Mouse (Mus musculus): ENCODE measurements around the gene Plau.

Plau gene

DNA sequence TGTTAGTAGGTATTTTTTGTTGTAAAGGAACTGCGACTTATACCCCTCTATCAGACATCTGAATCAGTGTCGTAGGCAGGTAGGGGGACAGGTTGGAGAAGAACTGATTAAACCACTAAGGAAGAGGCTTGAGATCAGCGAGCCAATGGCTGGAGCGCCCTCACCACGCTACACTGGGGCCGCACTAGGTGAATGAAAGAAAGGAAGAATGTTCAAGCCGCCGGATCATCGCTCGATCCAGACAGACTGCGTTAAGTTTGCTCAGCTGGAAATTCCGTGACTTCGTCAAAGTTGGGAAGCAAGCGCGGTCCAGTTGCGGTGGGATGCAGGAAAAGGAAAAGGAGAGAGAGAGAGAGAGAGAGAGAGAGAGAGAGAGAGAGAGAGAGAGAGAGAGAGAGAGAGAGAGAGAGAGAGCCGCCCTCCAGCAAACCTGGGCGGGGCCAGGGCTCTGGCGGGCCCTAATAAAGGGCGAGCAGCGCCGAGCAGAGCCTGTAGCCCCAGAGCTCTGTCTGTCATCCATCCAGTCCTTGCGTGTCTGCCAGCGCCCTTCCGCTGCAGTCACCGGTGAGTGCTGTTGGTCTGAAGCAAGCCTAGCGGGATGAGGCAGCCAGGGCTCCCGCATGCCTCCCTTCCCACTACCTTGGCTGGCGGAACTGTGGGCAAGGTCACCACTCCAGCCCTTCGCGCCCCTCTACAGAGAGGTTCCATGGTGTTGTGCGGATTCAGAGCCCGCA is at the start of gene Plau:
Plau (plus strand) TSS at position 490 of the 734 bp plus-strand sequence.
- DNase-seq (ENCODE audit: low read depth, low spot score): peak; percentile 8

DNA sequence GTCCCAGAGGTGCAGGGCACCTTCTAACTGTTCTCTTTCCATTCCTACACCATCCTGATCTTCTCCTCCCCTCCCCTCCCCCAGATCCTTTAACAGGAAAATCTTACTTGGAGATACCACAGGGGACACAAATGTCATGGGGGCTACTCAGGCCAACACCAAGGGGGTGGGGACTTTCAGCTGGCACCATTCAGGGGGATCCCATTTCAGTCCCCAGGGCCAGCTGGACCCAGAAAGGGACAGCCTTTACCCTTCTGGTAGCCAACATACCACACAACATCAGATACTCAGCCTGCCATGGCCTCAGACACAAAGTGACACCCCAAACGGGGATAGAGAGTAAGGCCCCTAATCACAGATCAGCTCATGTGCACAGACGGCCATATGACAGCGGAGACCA is 48.3 kb upstream of the Plau start:
- no peak for DNase-seq (ENCODE audit: low read depth, low spot score)

DNA sequence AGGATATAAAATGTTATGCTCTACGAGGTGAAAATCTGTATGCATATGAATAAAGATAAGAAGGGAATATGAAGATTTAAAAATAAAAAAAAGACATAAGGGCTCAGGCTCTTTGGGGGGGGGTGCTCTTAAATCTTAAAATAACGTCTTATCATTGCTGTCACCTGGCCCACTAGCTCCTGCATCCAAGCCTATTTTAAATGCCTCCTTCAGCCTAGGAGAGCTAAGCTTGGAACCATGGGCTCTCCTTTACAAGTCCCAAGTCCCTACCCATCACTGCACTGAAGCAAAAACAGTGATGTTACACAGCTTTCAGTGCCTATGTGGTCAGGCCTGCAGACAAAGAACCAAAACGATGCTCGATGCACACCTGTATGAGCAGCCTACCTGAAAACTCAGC is 46.9 kb upstream of the Plau start:
- no peak for DNase-seq (ENCODE audit: low read depth, low spot score)

DNA sequence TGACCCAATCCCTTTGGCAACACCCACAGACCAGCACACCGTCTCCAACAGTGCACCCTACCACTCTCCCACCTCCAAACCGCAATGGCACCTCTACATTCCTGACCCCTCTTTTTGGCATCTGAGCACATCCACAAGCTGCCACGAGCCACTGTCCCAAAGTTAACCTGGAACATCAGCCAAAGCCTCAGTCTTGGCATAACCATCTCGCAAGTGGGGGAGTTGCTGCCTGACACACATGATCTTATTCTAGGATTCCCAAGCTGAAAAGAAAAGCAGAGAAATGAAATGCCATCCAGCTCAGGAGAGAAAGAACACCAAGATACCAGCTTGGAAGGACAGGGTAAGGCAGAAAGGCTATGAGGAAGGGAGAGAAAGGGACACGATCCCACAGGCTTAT is 46.0 kb upstream of the Plau start:
- DNase-seq (ENCODE audit: low read depth, low spot score): no peak

DNA sequence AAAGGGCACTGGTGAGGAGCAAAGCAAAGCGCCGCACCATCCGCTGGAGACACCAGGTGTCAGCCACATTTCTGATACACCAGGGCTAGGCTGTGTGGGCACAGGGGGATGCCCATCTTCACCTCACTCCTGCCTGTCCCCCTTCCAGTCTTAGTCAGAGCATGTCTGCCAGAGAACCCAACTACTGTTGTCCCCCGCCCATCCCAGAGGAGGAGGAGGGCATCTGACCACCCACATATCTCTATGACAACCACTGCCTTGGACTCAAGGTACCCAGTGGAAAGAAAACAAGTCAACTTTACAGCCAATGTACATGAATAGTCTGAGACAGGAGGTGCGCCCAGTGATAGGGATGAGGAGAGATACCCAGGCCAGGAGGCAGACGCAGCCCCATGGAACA is 45.5 kb upstream of the Plau start:
- no peak for DNase-seq (ENCODE audit: low read depth, low spot score)

DNA sequence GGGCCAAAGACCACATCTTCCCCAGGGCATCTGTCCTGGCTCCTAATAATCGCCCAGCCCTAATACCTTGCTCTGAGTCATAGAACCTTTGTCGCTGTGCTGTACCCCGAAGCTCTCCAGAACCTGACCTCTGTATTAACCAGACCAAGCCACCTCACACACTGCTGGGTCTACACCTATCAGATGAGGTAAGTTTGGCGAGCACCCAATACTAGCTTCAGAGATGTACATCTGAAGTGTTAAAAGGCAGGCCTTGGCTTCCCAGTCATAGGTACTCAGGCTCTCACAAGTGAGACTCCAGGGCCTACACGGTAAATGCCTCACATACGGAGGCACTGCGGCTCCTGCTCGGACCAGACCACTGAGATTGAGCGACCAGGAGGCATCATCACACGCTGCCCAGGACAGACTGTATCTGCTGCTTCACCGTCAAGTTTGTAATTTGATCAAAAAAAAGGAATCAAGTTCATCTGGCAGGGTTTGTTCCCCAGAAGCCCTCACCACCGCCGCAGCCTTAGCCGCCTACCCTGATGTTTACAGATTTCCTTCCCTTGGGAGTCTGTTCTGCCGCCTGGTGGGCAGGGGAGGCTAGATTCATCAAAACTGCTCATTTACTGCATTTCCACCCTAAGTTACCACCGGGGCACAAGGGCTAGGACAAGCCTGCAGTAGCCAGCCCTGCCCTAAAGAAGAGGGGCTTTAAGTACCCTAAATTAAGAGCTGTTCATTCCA is 44.8 kb upstream of the Plau start:
- DNase-seq (ENCODE audit: low read depth, low spot score): no peak

DNA sequence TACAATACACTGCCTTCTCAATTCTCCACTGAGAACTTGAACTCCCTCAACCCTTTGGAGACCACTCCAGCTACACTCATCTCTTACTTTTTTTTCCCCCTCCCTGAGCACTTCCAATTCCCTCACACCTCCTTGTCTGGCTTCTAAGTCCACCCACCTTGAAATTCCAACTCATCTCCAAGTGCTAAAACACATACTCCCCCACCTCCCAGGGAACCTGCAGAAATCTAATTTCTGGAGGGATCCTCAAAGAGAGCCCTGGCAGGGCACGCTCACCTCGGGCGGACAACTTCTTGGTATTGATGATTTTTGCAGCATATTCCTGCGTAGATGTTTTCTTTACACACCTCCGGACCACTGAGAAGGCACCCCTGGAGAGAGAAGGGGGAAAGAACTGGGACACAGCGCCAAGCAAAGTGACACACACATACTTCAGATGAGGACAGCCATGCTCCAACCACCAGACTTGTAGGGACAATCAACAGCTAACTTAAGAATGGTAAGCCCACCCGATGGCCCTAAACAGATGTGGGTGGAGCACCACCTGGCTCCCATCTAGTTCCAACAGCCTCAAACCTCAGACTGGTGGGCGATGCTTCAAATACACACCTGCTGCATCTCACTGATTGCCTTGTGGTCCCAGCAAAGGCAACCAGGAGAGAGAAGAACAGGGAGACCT is 44.1 kb upstream of the Plau start:
- DNase-seq (ENCODE audit: low read depth, low spot score): no peak

DNA sequence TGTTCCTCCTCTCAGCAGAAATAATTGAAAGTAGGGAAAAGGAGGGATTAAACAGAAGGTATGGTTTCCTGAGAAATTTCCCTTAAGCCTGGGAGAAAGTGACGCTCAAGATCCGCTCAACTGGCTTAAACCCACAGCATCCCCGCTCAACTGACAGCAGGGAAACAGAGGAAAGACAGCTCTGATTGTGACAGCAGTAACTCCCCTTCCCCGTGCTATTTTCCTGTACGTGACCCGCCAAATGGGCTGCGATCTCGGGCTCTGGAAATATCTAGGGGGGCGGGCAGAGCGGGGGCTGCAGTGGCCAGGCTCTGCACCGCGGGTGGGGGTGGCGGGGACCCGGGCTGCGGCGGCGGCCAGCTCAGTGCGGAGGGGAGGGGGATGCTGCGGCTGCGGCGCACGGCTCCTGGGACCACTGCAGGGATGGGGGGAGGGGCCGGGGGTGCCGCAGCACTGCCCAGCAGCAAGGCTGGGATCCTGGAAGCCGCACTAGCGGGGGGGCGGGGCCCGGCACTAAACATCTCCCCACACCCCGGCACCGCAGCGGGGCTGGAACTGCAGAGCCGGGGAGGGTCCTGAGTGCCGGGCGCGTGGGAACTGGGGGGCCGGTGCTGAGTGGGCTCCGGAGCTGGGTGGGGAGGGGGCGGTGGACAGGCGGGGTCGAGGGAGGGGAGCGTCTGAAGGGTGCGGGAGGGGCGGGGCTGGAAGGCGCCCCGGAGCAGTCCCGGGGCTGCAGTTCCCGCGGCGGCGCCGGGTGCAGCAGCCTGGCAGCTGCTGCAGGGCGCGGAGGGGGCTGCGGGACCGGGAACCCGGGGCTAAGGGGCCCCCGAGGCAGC is 43.3 kb upstream of the Plau start:
- DNase-seq (ENCODE audit: low read depth, low spot score): no peak

DNA sequence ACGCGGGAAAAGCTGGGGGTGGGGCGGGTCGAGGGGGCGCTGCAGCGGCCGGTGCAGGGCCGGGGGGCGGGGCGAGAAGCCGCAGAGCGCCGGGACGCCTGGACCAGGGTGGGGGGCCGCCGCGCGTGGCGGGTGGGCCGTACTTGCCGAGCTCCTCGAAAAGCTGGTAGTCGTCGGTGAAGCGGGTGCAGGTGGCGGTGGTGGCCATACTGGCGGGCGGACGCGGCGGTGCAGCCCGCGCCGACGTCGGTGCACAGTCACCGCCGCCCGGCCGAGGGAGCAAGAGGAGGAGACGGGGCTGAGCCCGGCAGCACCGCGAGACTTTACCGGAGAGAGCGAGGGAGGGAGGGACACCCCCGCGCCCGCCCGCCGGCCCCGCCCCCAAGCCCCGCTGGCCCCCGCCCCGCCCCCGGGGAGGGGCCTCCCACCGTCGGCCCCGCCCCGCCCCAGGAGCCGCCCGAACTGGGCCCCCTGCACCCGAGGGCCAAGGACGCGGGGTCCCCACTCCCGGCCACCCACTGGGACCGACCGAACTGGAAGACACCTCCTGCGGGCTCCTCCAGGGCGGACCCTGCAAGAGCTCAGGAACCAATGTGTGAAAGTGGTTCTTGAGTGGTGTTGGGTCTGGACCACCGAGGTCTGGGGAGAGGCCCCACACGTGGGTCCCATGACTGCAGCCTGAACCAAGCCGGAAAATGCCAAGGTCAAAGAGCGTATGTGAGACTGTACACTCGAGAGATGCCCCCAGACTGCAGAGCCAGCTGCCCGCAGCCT is 42.5 kb upstream of the Plau start, which contains the start of gene Camk2g:
Camk2g (minus strand) TSS at position 331 of the 774 bp plus-strand sequence.
- peak; percentile 65 for DNase-seq (ENCODE audit: low read depth, low spot score)

DNA sequence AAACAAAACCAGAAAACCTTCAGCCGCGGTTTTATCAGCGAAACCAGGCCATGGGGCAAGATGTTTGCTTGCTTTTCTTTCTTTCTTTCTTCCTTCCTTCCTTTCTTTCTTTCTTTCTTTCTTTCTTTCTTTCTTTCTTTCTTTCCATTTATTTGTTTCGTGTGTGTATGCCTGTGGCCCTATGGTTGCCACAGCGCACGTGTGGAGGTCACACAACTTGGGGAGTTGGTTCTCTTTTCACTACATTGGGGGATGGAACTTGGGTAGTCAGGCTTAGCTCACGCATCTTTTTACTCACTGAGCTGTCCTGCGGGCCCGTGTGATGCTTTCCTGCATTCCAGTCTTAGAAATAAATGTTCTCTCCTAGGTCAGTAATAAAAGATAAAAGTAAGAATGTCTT is 41.9 kb upstream of the Plau start:
- DNase-seq (ENCODE audit: low read depth, low spot score): no peak

DNA sequence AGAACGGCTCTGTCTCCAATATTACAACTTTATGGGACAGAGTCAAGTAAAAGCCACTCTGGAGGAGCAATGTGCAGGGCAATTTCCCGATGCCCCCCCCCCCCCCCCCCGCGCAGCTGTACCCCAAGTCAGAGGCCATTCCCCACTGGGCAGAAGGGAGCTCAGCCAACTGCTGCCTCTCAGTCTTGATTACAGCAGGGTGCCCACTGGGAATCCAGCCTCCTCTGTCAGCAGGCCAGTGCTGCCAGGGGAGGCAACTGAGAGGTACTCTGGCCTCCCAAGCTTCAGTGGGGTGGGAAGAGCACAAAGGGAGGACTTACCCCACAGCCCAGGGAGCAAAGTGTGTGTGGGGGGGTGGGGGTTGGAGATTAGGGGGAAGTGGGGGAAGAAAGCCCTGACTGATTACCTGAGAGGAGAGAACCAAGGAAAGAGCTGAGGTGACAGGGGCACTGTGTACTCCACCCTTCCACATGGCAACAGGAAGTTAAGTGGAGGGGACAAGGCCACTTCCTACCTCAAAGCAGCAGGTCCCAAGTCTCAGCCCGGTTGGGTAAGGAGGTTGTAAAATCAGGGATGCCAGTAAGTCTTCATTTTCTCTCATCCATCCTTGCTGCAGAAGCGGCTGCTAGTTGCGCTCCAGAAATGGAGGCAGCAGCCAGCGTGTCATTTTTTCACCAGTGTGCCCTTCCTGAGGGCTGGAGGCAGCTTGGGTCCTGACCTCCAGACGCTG is 40.9 kb upstream of the Plau start:
- DNase-seq (ENCODE audit: low read depth, low spot score): no peak

DNA sequence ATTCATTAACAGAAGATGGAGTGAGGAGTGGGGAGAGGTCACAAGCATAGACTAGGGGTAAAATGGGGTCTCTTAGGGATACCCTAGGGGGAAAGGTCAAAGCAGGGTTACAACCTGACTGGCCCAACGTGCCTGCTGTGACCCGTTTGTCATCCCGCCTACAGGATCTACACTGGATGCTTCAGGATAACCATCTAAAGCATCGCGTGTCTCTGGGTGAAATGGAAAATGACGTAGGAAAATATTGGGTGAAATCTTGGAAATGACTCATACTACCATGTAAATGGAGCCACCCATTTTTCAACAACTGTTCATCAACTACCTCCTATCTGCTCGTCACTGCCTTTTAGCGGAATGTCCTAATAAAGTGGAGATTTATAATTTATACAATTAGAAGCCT is 40.3 kb upstream of the Plau start:
- no peak for DNase-seq (ENCODE audit: low read depth, low spot score)

DNA sequence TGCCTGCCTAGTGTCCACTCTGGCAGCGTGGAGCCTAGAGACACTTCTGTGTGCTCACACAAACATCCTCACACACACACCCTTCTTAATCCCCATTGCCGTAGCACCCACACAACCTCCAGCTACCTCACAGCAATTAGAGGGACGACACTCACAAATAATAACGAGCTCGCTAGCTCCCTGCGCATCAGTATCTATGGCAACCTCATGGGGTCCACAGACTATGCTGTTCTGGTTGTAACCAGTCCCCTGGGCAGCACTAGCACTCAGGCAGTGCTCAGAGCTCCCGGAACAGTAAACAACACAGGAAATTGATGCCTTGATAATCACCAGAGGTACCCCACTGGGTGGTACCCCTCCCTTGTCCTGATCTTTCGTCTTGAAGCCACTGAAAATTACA is 39.8 kb upstream of the Plau start:
- DNase-seq (ENCODE audit: low read depth, low spot score): no peak

DNA sequence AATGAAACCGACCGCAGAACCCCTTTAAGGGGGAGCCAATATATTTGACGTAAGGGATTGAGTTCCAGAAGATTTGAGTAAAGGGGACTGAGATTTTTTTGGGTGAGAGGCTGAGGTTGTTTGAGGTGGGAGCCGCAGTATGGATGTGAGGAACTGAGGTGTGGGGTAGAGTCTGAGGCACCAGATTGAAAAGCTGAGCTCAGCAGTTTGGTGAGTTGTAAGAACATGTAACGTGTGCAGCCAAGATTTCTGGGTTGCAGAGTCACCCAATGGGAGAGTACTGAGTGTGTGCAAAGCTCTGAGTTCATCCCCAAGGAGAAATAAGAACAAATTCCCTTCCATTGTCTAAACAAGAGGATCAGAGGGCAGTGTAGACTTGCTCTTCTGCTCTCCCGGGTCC is 38.2 kb upstream of the Plau start:
- no peak for DNase-seq (ENCODE audit: low read depth, low spot score)

DNA sequence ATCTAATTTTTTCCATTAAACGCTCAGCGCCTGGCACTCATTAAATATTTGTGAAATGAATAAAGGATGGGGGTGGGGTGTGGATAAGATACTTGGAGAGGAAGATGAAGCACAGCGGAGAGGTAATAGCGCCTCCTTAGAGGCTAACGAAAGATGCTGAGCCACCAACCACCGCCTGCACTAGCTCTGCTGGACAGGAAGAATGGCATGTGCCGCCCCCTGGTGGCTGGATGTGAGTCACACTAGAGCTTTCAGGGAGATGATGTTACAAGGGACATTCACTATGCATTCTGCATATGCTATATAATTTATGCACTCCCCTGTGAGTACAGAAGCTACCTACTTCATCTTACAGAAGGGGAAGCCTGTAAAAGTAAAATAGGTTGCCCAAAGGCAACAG is 37.7 kb upstream of the Plau start:
- DNase-seq (ENCODE audit: low read depth, low spot score): peak; percentile 77

DNA sequence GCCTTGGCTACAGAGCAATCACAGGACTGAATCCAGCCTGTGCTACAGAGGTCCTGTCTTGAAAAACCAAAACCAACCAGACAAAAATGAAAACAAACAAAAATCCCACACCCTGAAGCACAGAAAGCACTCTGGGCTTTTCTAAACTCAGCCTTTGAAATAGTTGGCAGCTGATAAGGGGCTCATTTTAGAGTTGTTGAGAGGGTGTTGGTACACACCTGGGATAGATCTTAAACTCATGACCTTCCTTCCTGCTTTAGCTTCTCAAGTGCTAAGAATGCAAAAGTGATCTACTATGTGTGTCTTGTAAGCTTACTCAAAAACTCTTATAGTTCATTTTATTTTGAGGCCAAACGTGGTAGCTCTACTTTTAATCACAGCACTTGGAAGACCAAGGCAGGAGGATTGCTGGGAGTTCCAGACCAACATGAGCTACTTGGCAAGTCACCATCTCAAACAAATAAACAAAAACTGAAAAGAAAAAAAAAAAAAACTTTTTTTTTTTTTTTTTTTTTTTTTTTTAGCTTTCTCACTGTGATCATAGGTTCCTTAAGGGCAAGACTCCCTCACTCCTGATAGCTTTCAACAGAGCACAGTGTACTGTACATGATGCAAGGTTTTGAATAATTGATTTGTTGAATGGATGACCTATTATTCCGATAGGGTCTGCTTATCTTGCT is 33.4 kb upstream of the Plau start:
- no peak for DNase-seq (ENCODE audit: low read depth, low spot score)

DNA sequence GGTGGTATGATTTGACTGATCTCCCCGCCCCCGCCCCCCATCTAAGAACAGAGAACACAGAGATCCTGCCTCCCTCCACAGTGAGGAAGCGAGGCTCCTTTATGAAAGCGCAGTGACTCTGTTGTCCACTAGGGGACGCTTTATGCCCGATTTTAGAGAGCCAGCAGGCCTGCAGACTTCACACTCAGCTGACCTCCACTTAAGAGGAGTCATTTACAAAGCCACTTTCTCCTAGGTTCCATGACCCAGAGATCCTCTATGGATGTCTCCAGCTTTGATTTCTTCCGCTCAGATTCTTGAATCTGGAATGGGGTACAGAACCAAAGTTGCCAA is 32.9 kb upstream of the Plau start:
- peak; percentile 67 for DNase-seq (ENCODE audit: low read depth, low spot score)

DNA sequence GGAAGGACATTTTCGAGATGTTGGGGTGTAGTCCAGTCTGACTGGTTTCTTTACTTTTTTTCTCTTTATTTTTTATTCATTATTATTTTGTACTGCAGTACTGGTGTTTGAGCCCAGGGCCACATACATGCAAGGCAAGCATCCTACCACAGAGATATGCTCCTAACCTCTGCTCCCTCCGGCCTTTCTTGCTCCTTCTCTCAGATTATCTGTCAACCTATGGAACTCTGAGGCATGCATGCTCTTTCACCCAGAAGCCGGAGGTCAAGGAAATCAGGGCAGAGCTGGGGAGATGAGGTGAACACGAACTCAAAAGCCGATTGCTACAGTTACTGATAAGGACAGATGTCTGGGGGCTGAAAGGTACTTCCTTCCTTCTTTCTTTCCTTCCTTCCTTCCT is 32.0 kb upstream of the Plau start:
- DNase-seq (ENCODE audit: low read depth, low spot score): no peak

DNA sequence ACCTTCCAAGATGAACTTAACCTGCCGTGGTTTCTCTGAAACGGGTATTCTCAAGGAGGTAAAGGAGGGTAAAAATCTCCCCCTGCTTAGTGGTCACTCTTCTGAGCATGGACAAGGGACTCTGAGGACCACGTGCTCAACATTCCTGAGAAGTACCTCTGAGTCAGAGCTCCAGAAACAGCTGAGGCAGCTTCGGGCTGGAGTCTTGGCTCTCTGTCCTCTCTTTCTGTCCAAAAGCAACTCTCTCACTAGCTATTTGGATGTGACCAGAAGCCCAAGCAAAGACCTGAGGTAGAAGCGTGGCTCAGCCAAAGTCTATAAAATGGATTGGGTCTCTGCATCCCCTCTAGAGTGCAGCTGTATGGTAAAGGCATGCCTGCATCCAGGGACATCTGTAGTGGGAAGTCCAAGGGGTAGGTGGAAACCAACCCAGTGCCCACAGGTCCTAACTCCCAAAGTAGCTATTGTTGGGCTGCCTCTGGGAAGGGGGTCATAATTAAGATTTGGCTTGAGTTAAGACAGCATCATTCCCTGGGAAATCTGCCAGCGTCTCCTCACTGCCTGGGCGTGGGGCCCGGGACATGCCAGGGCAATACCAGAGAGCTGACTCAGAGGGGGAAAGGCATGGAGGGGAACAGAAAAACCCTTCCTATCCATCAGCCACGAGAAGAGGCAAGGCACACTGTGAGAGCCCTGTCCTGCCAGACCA is 31.3 kb upstream of the Plau start:
- no peak for DNase-seq (ENCODE audit: low read depth, low spot score)

Data from retina, postnatal 7 days (tissue).